Mouse (Mus musculus) embryonic facial prominence, embryonic 14.5 days (tissue): Measurements from ENCODE around the gene Fgb. TPM values are rescaled to one million over a fixed set of nuclear protein-coding genes. Genes with fewer than 3 reads are reported as not detected.

ENCODE experiments used
- ATAC-seq: fragments of 200-750 bp; cut with Nextera tagmentation; 2 replicates; pipeline ENCODE4 v1.8.0; 2017; ENCODE audit warnings: low read depth, moderate number of reproducible peaks, moderate TSS enrichment
- DNase-seq: peaks from one replicate; pipeline ENCODE4 v3.0.0-alpha.2; 2015; ENCODE audit warnings: low spot score
- H3K27ac ChIP-seq: fragments of 300-500 bp; sonication (generic); replicated peaks from 2 replicates; pipeline ENCODE4 v1.5.1; 2014; ENCODE audit warnings: low read depth, mild to moderate bottlenecking, low read length, moderate library complexity
- H3K27me3 ChIP-seq: fragments of 300-500 bp; sonication (generic); replicated peaks from 2 replicates; pipeline ENCODE4 v1.6.1; 2014; ENCODE audit warnings: low read length; ENCODE audit not compliant: control insufficient read depth, insufficient read depth
- H3K36me3 ChIP-seq: fragments of 300-500 bp; sonication (generic); 2 replicates; pipeline ENCODE4 v1.6.1; 2014; ENCODE audit warnings: low read length, mixed read lengths; ENCODE audit not compliant: control insufficient read depth, insufficient read depth
- H3K4me1 ChIP-seq: fragments of 300-500 bp; sonication (generic); 2 replicates; pipeline ENCODE4 v1.6.1; 2014; ENCODE audit warnings: antibody characterized with exemption, low read length; ENCODE audit not compliant: control insufficient read depth, insufficient read depth
- H3K4me2 ChIP-seq: fragments of 300-500 bp; sonication (generic); 2 replicates; pipeline ENCODE4 v1.6.1; 2014; ENCODE audit warnings: low read depth, mild to moderate bottlenecking, low read length, moderate library complexity, mixed read lengths
- H3K4me3 ChIP-seq: fragments of 300-500 bp; sonication (generic); 2 replicates; pipeline ENCODE4 v1.5.1; 2014; ENCODE audit warnings: low read depth, mild to moderate bottlenecking, low read length
- H3K9ac ChIP-seq: fragments of 300-500 bp; sonication (generic); 2 replicates; pipeline ENCODE4 v1.6.1; 2014; ENCODE audit warnings: low read depth, mild to moderate bottlenecking, low read length, moderate library complexity, mixed read lengths
- H3K9me3 ChIP-seq: fragments of 300-500 bp; sonication (generic); 2 replicates; pipeline ENCODE4 v1.6.1; 2016; ENCODE audit warnings: low read length; ENCODE audit not compliant: control insufficient read depth
- WGBS: fragments of 180-500 bp; shearing (Covaris S2); extraction: QIAGEN DNeasy Blood & Tissue Kit; methylation state at CpG from one replicate; pipeline ENCODE4 v1.1.7; 2014; 5-methylcytosine and 5-hydroxymethylcytosine counted together
- polyA plus RNA-seq: library from polyadenylated mRNA; unstranded; fragments of >200 nt; fragmentation: Nextera tagmentation; extraction: Ambion mirVana; gene quantifications from 2 replicates; pipeline ENCODE4 v1.2.1, GENCODE M21; 2014

Gene Fgb
- polyA plus RNA-seq, 1 experiment from 2014 or later = 0.10 TPM

DNA sequence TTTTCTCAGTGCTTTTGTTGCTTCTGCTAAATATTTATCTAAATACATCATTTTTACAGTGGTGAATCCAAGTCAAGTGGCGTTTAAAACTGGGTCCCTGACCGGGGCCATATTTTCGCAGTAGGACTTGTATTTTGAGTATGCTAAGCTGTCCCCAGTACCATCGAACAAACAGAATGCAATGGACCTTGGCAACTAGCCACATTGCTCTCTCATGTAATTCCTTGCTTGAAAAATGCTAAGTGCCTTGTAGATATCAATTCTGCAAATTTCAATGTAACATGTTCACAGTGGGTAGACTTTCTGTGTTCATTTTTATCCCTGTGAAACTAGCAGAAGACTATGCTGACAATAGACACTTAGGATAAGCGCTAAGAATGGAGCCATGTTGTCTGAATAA, 28.5 kb downstream of the Fgb start:
- Histone ChIP-seq H3K9me3 (no peaks in the 10 kb centered on the region), H3K4me2 (no peak overlapping the region), H3K9ac (no peak overlapping the region), H3K4me1 (no peaks in the 10 kb centered on the region), H3K27me3 (no peaks in the 10 kb centered on the region), H3K27ac (no peak overlapping the region), H3K36me3 (no peaks in the 10 kb centered on the region), H3K4me3 (no peak overlapping the region)
- DNase-seq (no peak), ATAC-seq (no peak)
- WGBS = 87% methylated on average over 5 of the region's 5 CpGs

GRCm38 (mm10) chr3:83020387-83020786, 29.3 kb downstream of the Fgb start:
- Histone ChIP-seq H3K4me2 (no peak overlapping the region), H3K36me3 (no peaks in the 10 kb centered on the region), H3K27me3 (no peaks in the 10 kb centered on the region), H3K27ac (no peak overlapping the region), H3K4me3 (no peak overlapping the region), H3K9me3 (no peaks in the 10 kb centered on the region), H3K4me1 (no peaks in the 10 kb centered on the region), H3K9ac (no peak overlapping the region)
- DNase-seq = no peak
- ATAC-seq = no peak
- WGBS = 89% methylated on average over 2 of the region's 2 CpGs

DNA sequence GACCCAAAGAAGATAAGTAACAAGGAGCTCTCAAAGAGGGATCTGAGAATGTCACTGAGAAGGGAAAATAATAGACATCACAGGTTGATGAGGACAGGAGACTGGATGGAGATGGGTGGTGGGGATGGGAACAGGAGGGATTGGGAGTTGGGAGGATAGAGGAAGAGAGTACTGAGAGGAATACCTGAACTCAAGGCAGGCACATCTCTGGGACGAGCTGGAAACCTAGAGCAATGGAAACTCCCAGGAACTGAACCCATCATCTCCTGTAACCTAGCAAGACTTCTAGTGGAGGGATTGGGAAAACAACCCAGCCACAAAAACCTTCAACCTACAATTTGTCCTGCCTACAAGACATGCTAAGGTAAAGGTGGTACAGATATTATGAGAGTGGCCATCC, 33.4 kb downstream of the Fgb start:
- H3K9me3 ChIP-seq = no peaks in the 10 kb centered on the region
- no peak overlapping the region for H3K4me3 ChIP-seq
- no peaks in the 10 kb centered on the region for H3K27me3 ChIP-seq
- H3K36me3 ChIP-seq = no peaks in the 10 kb centered on the region
- DNase-seq = no peak
- H3K9ac ChIP-seq = no peak overlapping the region
- 93% methylated on average over 1 of the region's 1 CpGs for WGBS
- H3K4me1 ChIP-seq = no peaks in the 10 kb centered on the region
- ATAC-seq = no peak
- no peak overlapping the region for H3K27ac ChIP-seq
- H3K4me2 ChIP-seq = no peak overlapping the region

GRCm38 (mm10) chr3:83013951-83014350, 35.7 kb downstream of the Fgb start:
- DNase-seq (no peak), ATAC-seq (no peak)
- Histone ChIP-seq H3K27me3 (no peaks in the 10 kb centered on the region), H3K4me3 (no peak overlapping the region), H3K4me2 (no peak overlapping the region), H3K27ac (no peak overlapping the region), H3K9me3 (no peaks in the 10 kb centered on the region), H3K36me3 (no peaks in the 10 kb centered on the region), H3K4me1 (no peaks in the 10 kb centered on the region), H3K9ac (no peak overlapping the region)
- WGBS = 81% methylated on average over 10 of the region's 10 CpGs

- H3K27ac ChIP-seq = no peak overlapping the region
- ATAC-seq = no peak
- H3K36me3 ChIP-seq = no peaks in the 10 kb centered on the region
- no peak overlapping the region for H3K4me3 ChIP-seq
- 92% methylated on average over 19 of the region's 19 CpGs for WGBS
- no peak overlapping the region for H3K9ac ChIP-seq
- no peak overlapping the region for H3K4me2 ChIP-seq
- no peaks in the 10 kb centered on the region for H3K4me1 ChIP-seq
- H3K27me3 ChIP-seq = no peaks in the 10 kb centered on the region
- DNase-seq = no peak
- no peaks in the 10 kb centered on the region for H3K9me3 ChIP-seq
Measured at GRCm38 (mm10) chr3:83012636-83013035, 37.0 kb downstream of the Fgb start.

- ATAC-seq (no peak), DNase-seq (no peak)
- H3K27me3 ChIP-seq = no peaks in the 10 kb centered on the region
- no peak overlapping the region for H3K27ac ChIP-seq
- 53% methylated on average over 4 of the region's 4 CpGs for WGBS
- H3K4me1 ChIP-seq = no peaks in the 10 kb centered on the region
- H3K9ac ChIP-seq = no peak overlapping the region
- no peak overlapping the region for H3K4me2 ChIP-seq
- H3K4me3 ChIP-seq = no peak overlapping the region
- H3K9me3 ChIP-seq = no peaks in the 10 kb centered on the region
- H3K36me3 ChIP-seq = no peaks in the 10 kb centered on the region
Measured at GRCm38 (mm10) chr3:83011565-83011964, 38.1 kb downstream of the Fgb start.

DNA sequence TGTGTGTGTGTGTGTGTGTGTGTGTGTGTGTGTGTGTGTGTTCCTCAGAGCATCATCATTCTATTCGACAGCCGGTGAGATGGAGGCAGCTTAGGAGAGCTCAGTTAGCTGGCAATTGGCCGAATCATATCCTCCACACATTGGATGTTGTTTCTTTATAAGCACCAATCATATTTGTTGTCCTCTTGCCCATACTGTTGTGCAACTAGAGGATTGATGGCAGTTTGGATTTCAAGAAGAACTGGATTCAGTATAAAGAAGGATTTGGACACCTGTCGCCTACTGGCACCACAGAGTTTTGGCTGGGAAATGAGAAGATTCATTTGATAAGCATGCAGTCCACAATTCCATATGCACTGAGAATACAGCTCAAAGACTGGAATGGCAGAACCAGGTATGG, 38.5 kb downstream of the Fgb start:
- Histone ChIP-seq H3K36me3 (no peaks in the 10 kb centered on the region), H3K4me2 (no peak overlapping the region), H3K4me3 (no peak overlapping the region), H3K9me3 (no peaks in the 10 kb centered on the region), H3K4me1 (no peaks in the 10 kb centered on the region), H3K27me3 (no peaks in the 10 kb centered on the region), H3K27ac (no peak overlapping the region), H3K9ac (no peak overlapping the region)
- 91% methylated on average over 4 of the region's 4 CpGs for WGBS
- ATAC-seq (no peak), DNase-seq (no peak)

DNA sequence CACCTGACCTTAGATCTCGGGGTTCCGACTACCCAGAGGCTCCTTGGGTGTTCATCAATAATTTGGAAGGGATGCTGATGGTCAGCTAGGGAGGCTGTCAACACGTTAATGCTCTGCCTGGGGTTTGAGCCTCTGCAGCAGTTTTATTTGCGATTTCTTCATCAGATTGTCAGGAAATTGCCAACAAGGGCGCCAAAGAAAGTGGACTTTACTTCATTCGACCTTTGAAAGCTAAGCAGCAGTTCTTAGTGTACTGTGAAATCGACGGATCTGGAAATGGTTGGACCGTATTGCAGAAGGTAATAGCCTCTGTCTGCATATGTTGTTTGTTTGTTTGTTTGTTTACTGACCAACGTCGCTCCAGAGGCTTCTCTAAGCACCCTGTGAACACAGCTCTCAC, 39.4 kb downstream of the Fgb start:
- H3K4me3 ChIP-seq = no peak overlapping the region
- ATAC-seq = no peak
- no peak for DNase-seq
- no peaks in the 10 kb centered on the region for H3K9me3 ChIP-seq
- H3K27me3 ChIP-seq = no peaks in the 10 kb centered on the region
- H3K27ac ChIP-seq = no peak overlapping the region
- H3K4me1 ChIP-seq = no peaks in the 10 kb centered on the region
- 77% methylated on average over 11 of the region's 11 CpGs for WGBS
- no peak overlapping the region for H3K9ac ChIP-seq
- H3K36me3 ChIP-seq = no peaks in the 10 kb centered on the region
- H3K4me2 ChIP-seq = no peak overlapping the region

DNA sequence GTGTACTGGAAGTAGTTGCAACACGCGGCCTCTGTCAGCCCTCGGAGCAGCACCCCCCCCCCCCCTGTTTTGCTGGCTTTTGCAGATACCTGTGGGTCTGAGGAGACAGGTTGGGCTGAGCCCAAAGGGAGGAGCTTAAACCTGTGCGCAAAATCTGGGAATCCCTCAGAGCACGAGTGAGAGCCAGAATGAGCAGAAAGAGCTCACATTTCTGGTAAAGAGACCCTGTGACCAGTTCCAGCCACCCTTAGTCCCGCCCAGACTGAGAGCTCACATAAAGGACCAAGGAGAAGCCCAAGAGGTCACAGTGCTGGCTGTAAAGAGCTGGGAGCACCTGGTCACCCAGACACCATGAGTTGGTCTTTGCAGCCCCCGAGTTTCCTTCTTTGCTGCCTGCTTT, 42.1 kb downstream of the Fgb start, which contains the start of gene Fgg:
Gene Fgg (plus strand): TSS at position 168 of the 400 bp plus-strand sequence.
- H3K4me2 ChIP-seq = no peak within 1 kb of the TSS
- no peaks in the 10 kb centered on the region for H3K9me3 ChIP-seq
- DNase-seq = no peak
- no peaks in the 10 kb centered on the region for H3K27me3 ChIP-seq
- no peak for ATAC-seq
- no peak within 1 kb of the TSS for H3K4me3 ChIP-seq
- H3K27ac ChIP-seq = no peak within 1 kb of the TSS
- H3K9ac ChIP-seq = no peak within 1 kb of the TSS
- no peaks in the 10 kb centered on the region for H3K4me1 ChIP-seq
- H3K36me3 ChIP-seq = no peaks in the 10 kb centered on the region
- WGBS = 43% methylated on average over 7 of the region's 7 CpGs
